Mouse (Mus musculus): ENCODE measurements at regions not wholly inside any gene's neighbourhood (a gene's known extent, or its start where the extent isn't known, plus 50 kb on each side); places are given as distances from the start of the nearest gene placed in this dataset.

DNA sequence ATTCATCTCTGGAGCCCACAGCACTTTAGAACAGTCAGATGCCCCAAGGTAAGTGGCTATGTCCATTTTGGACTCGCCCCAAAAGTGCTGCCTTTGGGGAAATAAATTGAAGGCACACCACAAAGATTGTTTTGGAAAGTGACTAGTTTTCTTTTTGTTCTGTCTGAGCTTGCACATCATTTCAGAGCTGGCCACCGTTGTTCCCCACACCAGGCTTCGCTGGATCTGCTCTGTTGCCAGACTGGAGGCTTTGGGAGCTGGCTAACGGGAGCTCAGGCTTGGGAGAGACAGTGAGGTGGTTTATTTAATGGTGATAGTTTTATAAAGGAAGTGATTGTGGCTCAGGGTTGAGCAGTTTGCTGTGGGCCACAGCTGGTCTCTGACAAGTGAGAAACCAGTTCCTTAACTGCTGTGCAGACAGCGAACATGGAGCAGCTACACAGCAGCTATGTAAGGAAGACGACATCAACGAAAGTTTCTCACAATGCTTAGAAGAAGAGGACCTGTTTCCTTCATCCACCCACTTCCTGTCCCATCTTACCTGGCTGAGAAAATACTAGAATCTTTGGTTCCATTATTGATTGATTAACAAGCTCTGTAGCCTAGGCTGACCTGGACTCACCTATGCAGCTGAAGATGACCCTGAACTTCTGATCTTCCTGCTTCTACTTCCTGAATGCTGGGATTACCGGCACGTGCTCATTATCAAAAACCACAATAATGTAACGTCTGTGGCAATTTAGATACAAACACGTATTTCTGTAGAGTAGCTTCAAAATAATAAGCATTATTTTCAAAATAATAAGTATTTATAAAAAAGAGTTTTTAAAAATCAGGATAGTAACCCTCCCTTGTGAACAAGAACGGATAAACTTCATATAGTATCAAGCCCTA lies 229.1 kb upstream of the Jade1 start:
- H3K4me3 ChIP-seq (replicated peaks; ENCODE audit: low read depth, low read length): no peak overlapping the region
- no peak overlapping the region for H3K27ac ChIP-seq (replicated peaks; ENCODE audit: low read depth, low read length)
- H3K27me3 ChIP-seq (ENCODE audit: control insufficient read depth, insufficient read depth, low read length): no peaks in the 10 kb centered on the region
- H3K4me2 ChIP-seq (ENCODE audit: low read length): no peak overlapping the region
- 89% methylated on average over 12 of the region's 12 CpGs for WGBS
- no peaks in the 10 kb centered on the region for H3K4me1 ChIP-seq (ENCODE audit: control insufficient read depth, insufficient read depth, low read length)
- no peaks in the 10 kb centered on the region for H3K9me3 ChIP-seq (ENCODE audit: control insufficient read depth, low read length)
- H3K9ac ChIP-seq (replicated peaks; ENCODE audit: low read length): no peak overlapping the region
- DNase-seq (no peak), ATAC-seq (ENCODE audit: low FRiP score, low TSS enrichment) (no peak)
- H3K36me3 ChIP-seq (ENCODE audit: control insufficient read depth, insufficient read depth, low read length): no peaks in the 10 kb centered on the region

DNA sequence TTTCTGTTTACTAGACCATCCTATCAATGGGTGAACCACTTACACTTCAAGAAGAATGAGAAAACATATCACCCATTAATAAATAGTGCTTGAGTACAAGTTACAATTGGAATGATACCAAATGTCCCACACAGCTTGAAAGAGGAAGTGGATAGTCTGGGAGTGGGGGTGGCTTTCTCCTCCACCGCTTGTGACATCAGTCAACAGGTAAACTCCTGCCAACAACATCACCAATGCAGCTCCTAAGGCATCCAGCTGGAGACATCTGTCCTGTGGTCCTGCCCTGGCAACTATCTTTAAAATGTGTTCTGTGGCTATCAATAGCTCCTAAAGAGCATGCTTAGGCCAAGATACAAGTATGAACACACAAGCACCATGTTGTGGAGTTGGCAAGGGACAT lies 233.7 kb upstream of the Jade1 start:
- Histone ChIP-seq H3K36me3 (ENCODE audit: control insufficient read depth, insufficient read depth, low read length) (no peaks in the 10 kb centered on the region), H3K27me3 (ENCODE audit: control insufficient read depth, insufficient read depth, low read length) (no peaks in the 10 kb centered on the region), H3K9ac (replicated peaks; ENCODE audit: low read length) (no peak overlapping the region), H3K4me3 (replicated peaks; ENCODE audit: low read depth, low read length) (no peak overlapping the region), H3K9me3 (ENCODE audit: control insufficient read depth, low read length) (no peaks in the 10 kb centered on the region), H3K4me2 (ENCODE audit: low read length) (no peak overlapping the region), H3K4me1 (ENCODE audit: control insufficient read depth, insufficient read depth, low read length) (no peaks in the 10 kb centered on the region), H3K27ac (replicated peaks; ENCODE audit: low read depth, low read length) (no peak overlapping the region)
- 83% methylated on average over 1 of the region's 1 CpGs for WGBS
- DNase-seq (no peak), ATAC-seq (ENCODE audit: low FRiP score, low TSS enrichment) (no peak)

DNA sequence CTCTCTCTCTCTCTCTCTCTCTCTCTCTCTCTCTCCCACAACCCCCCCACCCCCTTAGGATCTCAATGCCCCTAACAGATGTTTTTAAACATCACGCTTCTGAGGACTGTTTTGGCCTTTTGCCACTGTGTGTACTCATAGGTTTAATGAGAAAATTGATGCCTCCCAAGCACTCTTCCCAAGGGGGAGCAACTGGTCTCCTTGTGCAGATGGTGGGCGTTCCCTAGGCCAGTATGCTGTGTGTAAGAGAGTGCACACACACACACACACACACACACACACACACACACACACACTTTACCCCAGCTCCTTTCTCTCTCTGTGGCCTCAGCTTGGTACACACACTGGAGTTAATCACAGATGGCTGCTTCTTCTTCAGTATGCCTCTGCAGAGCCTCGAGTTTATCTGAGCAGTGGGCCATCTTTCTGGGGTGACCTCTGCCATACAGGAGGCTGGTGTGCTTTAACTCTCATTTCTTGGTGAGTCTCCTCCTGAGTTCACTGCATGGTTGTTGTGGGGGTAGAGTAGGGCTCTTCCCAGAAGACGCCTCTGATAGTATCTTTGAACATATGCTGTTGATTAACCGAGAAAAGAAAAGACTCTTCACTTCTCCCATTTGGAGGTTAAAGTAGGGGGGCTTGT lies 236.2 kb upstream of the Jade1 start:
- H3K27me3 ChIP-seq (ENCODE audit: control insufficient read depth, insufficient read depth, low read length): no peaks in the 10 kb centered on the region
- WGBS: 81% methylated on average over 5 of the region's 5 CpGs
- DNase-seq (peak; percentile 18), ATAC-seq (ENCODE audit: low FRiP score, low TSS enrichment) (0 out of 2 replicates have a peak, but pooled peaks have one; percentile 28)
- H3K4me1 ChIP-seq (ENCODE audit: control insufficient read depth, insufficient read depth, low read length): no peaks in the 10 kb centered on the region
- no peak overlapping the region for H3K27ac ChIP-seq (replicated peaks; ENCODE audit: low read depth, low read length)
- no peaks in the 10 kb centered on the region for H3K9me3 ChIP-seq (ENCODE audit: control insufficient read depth, low read length)
- no peaks in the 10 kb centered on the region for H3K36me3 ChIP-seq (ENCODE audit: control insufficient read depth, insufficient read depth, low read length)
- H3K4me2 ChIP-seq (ENCODE audit: low read length): no peak overlapping the region
- no peak overlapping the region for H3K9ac ChIP-seq (replicated peaks; ENCODE audit: low read length)
- H3K4me3 ChIP-seq (replicated peaks; ENCODE audit: low read depth, low read length): no peak overlapping the region

- Histone ChIP-seq H3K4me3 (replicated peaks; ENCODE audit: low read depth, low read length) (no peak overlapping the region), H3K4me2 (ENCODE audit: low read length) (no peak overlapping the region), H3K27me3 (ENCODE audit: control insufficient read depth, insufficient read depth, low read length) (no peaks in the 10 kb centered on the region), H3K9ac (replicated peaks; ENCODE audit: low read length) (no peak overlapping the region), H3K4me1 (ENCODE audit: control insufficient read depth, insufficient read depth, low read length) (no peaks in the 10 kb centered on the region), H3K9me3 (ENCODE audit: control insufficient read depth, low read length) (no peaks in the 10 kb centered on the region), H3K27ac (replicated peaks; ENCODE audit: low read depth, low read length) (no peak overlapping the region), H3K36me3 (ENCODE audit: control insufficient read depth, insufficient read depth, low read length) (no peaks in the 10 kb centered on the region)
- no peak for DNase-seq
- no peak for ATAC-seq (ENCODE audit: low FRiP score, low TSS enrichment)
- 68% methylated on average over 12 of the region's 12 CpGs for WGBS
Measured at GRCm38 (mm10) chr3:41318232-41319131, 235.6 kb upstream of the Pgrmc2 start.

GRCm38 (mm10) chr3:41317170-41317569 lies 234.3 kb upstream of the Pgrmc2 start:
- Histone ChIP-seq H3K27ac (replicated peaks; ENCODE audit: low read depth, low read length) (no peak overlapping the region), H3K4me3 (replicated peaks; ENCODE audit: low read depth, low read length) (no peak overlapping the region), H3K4me1 (ENCODE audit: control insufficient read depth, insufficient read depth, low read length) (no peaks in the 10 kb centered on the region), H3K27me3 (ENCODE audit: control insufficient read depth, insufficient read depth, low read length) (no peaks in the 10 kb centered on the region), H3K36me3 (ENCODE audit: control insufficient read depth, insufficient read depth, low read length) (no peaks in the 10 kb centered on the region), H3K9me3 (ENCODE audit: control insufficient read depth, low read length) (no peaks in the 10 kb centered on the region), H3K4me2 (ENCODE audit: low read length) (no peak overlapping the region), H3K9ac (replicated peaks; ENCODE audit: low read length) (no peak overlapping the region)
- no peak for ATAC-seq (ENCODE audit: low FRiP score, low TSS enrichment)
- no peak for DNase-seq
- 75% methylated on average over 4 of the region's 4 CpGs for WGBS

- no peak overlapping the region for H3K27ac ChIP-seq (replicated peaks; ENCODE audit: low read depth, low read length)
- H3K4me2 ChIP-seq (ENCODE audit: low read length): no peak overlapping the region
- no peaks in the 10 kb centered on the region for H3K27me3 ChIP-seq (ENCODE audit: control insufficient read depth, insufficient read depth, low read length)
- H3K36me3 ChIP-seq (ENCODE audit: control insufficient read depth, insufficient read depth, low read length): no peaks in the 10 kb centered on the region
- H3K4me3 ChIP-seq (replicated peaks; ENCODE audit: low read depth, low read length): no peak overlapping the region
- no peaks in the 10 kb centered on the region for H3K9me3 ChIP-seq (ENCODE audit: control insufficient read depth, low read length)
- H3K4me1 ChIP-seq (ENCODE audit: control insufficient read depth, insufficient read depth, low read length): no peaks in the 10 kb centered on the region
- no peak for DNase-seq
- WGBS: 92% methylated on average over 6 of the region's 6 CpGs
- ATAC-seq (ENCODE audit: low FRiP score, low TSS enrichment): no peak
- H3K9ac ChIP-seq (replicated peaks; ENCODE audit: low read length): no peak overlapping the region
Measured at GRCm38 (mm10) chr3:41312492-41312891, 229.6 kb upstream of the Pgrmc2 start.

DNA sequence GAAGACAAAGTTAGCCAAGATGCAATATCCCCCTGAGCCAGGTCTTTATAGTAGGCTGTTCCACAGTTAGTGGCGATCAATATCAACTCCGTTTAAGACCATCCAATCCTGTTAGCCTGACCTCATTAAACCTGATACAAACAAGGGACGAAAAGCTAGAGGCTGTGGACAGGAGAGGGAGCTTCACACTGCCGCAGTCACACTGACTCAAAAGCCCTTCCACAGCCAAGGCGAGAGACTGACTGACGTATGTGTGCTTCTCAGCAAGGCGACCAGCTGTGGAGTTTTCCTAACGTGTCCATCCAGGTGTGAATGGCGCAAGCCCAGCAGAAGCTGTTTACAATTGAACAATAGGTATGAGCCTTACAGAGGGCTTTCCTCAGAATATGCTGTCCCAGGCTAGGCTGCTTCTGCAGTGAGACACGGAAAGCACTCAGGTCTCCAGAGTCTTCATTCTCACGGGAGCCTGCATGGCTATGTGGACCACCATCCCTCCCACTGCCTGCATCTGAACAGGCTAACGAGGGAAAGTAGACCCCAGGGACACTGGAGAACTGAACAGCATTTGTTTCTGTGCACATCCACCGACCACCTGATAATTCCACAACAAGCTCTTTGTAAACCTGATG lies 224.7 kb upstream of the Pgrmc2 start:
- 76% methylated on average over 13 of the region's 13 CpGs for WGBS
- Histone ChIP-seq H3K4me1 (ENCODE audit: control insufficient read depth, insufficient read depth, low read length) (no peaks in the 10 kb centered on the region), H3K9ac (replicated peaks; ENCODE audit: low read length) (no peak overlapping the region), H3K4me2 (ENCODE audit: low read length) (no peak overlapping the region), H3K4me3 (replicated peaks; ENCODE audit: low read depth, low read length) (no peak overlapping the region), H3K27me3 (ENCODE audit: control insufficient read depth, insufficient read depth, low read length) (no peaks in the 10 kb centered on the region), H3K36me3 (ENCODE audit: control insufficient read depth, insufficient read depth, low read length) (no peaks in the 10 kb centered on the region), H3K27ac (replicated peaks; ENCODE audit: low read depth, low read length) (no peak overlapping the region), H3K9me3 (ENCODE audit: control insufficient read depth, low read length) (no peaks in the 10 kb centered on the region)
- ATAC-seq (ENCODE audit: low FRiP score, low TSS enrichment) (no peak), DNase-seq (no peak)

DNA sequence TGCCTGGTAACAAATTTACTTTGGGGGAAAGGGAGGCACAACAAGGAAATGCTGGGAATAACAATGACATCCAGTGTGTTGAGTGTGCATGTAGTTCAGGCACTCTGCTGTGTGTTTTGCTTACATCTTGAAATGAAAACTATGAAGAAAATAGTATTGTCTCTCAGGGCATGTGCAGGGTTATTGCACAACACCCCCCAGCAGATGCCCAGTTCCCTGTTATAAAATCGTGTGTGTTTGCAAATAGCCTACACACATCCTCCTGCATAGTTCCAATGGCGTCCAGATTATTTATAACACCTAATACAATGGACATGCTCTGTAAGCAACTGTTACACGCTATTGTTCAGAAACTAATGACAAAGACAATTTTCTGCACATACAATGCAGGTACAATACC lies 220.0 kb upstream of the Pgrmc2 start:
- Histone ChIP-seq H3K27ac (replicated peaks; ENCODE audit: low read depth, low read length) (no peak overlapping the region), H3K36me3 (ENCODE audit: control insufficient read depth, insufficient read depth, low read length) (no peaks in the 10 kb centered on the region), H3K4me3 (replicated peaks; ENCODE audit: low read depth, low read length) (no peak overlapping the region), H3K9me3 (ENCODE audit: control insufficient read depth, low read length) (no peaks in the 10 kb centered on the region), H3K27me3 (ENCODE audit: control insufficient read depth, insufficient read depth, low read length) (no peaks in the 10 kb centered on the region), H3K9ac (replicated peaks; ENCODE audit: low read length) (no peak overlapping the region), H3K4me2 (ENCODE audit: low read length) (no peak overlapping the region), H3K4me1 (ENCODE audit: control insufficient read depth, insufficient read depth, low read length) (no peaks in the 10 kb centered on the region)
- 82% methylated on average over 3 of the region's 3 CpGs for WGBS
- no peak for DNase-seq
- no peak for ATAC-seq (ENCODE audit: low FRiP score, low TSS enrichment)
